Mouse (Mus musculus) frontal cortex, postnatal 10 days (tissue): ENCODE results near the gene Gm20708.
"Not testable (repeated sequence)": the region's sequence is repeated elsewhere in the genome, so short reads cannot be mapped to it uniquely, and the experiment has no call there.

Experiments
- DNase-seq, 2 experiments: peaks; one replicate each; pipeline ENCODE4 v3.0.0; 2022; ENCODE audit warnings: low spot score in 2 of 2, mixed read lengths in 1 of 2

The Gm20708 gene

DNA sequence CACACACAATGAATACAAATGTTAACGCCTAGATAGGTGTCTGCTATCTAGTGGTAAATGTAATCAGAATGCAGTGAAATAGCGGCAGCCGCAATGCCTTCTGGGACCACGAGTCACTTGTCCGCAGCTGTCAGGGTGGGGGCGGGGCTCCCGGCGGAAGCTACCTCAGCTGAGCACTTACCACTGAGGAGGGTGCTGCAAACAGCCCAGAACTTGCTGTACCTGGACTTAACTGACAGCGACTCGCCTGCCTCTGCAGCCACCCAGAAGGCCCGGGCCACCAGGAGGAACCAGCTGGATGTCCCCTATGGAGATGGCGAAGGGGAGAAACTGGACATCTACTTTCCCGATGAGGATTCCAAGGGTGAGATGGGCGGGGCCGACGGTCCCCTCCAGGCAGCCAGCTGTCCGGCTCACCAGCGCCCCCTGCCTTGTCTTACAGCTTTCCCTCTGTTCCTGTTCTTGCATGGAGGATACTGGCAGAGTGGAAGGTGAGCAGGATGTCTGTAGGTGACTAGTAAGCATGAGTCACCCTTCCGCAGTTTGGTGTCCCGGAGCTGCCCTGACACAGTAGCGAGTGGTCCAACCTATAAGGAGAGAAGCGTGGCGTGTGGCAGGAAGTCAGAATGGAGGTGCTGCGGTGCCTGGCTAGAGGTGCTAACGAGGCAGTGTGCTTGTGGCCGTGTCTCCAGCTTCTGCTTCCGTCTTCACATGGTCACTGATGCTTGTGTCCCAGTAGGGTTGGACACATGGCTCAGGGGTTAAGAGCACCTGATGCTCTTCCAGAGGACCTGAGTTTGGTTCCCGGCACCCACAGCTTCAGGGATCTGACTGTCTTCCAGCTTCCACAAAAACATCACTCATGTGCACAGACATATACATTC, 22.9 kb downstream of the Gm20708 start:
- DNase-seq: peak in 1 of 2 experiments; percentile 64

DNA sequence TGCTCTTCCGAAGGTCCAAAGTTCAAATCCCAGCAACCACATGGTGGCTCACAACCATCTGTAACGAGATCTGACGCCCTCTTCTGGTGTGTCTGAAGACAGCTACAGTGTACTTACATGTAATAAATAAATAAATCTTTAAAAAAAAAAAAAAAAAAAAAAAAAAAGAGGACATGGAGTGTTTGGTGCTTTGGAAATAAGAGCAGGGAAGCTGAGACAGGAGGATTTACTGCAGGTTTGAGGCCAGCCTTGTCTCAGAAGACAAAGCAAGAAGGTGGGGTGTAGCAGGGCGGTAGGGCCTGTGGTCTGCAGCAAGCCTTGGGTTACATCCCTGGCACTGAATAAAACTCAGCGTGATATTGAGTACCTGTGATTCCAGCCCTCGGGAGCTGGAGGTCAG, 24.0 kb downstream of the Gm20708 start:
- not testable (repeated sequence) for DNase-seq

DNA sequence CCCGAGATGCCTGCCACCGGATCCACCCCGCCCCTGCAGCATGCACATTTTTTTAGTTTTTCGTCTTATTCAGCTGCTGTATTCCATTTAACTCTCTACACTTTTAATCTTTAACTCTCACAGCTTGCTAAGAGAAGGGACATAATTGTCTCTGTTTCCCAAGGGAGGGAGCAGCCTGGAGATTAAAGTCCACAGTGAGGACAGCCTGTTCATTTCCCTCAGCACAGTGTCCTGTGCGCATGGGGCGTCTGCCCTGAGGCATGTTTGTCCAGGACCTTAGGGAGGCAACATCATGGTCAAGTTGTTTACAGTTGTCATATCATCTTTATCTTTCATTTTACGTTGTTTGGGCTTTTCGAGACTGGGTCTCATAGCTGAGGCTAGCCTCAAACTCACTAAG, 24.6 kb downstream of the Gm20708 start:
- no peak for DNase-seq

DNA sequence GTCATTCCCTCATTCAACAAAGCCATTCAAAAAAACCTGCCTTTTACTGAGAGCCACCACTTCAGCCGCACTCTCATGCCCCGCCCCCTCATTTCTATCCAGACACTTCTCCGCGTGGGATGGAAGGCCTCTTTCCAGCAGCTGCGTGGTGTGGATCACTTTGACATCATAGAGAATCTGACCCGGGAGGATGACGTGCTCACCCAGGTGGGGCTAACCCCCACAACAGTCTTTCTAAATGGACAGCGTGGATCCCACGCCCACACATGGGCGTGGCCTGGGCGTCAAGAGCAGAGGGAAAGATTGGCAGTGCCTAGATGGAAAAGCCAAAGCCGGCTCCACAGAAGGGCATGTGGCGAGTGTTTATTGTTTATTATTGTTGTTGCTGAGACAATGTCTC, 26.8 kb downstream of the Gm20708 start:
- DNase-seq: peak in 1 of 2 experiments; percentile 60

DNA sequence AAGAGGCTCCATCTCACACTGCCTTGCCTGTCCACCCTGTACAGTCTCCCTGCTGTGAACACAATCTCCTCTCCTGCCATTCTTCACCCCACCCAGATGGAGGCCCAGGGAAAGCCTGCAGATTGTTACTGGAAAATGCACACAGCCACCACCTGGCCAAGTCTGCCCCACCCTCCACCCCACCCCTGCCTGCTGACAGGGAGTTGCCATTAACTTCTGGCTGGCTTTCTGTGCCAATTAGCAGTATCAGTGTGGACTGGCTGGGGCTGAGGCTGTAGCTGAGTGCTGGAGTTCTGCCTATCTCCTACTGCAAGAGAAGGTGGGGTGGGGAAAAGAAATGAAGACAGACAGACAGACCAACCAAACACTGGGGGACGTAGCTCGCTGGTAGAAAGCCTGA, 29.1 kb downstream of the Gm20708 start:
- DNase-seq: no peak

DNA sequence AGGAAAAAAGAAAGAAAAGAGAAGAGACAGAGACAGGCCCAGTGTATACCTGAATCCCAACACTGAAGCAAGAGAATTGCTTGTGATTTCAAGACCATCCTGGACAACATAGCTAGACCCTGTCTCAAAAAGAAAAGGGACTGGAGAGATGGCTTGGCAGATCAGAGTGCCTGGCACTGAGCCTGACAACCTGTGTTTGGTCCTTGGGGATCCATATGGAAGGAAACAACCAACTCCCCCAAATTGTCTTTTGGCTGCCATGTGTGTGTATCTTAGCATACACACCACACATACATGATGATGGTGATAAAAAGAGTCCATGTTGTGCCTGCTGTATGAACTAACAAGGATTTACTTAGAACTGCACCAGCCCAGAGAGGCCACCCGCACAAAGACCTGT, 29.6 kb downstream of the Gm20708 start:
- no peak for DNase-seq

DNA sequence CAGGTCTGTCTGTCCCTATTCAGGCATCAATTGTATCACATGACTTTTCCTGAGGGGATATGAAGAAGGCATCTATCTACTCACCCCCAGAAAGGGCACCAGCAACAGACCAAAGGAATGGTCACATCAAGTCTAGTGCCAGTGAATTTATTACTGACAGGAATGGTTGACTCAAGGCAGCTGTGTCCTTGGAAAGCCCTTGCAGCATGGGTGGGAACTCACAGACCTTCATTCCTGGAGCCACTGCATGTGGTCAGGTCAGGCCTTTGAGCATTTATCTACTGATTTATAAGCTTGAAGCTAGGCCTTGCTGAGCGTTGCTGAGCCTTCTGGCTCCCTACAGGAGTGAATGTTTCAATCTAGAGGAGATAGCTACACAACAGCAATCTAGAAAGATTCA, 31.4 kb downstream of the Gm20708 start:
- DNase-seq: no peak

DNA sequence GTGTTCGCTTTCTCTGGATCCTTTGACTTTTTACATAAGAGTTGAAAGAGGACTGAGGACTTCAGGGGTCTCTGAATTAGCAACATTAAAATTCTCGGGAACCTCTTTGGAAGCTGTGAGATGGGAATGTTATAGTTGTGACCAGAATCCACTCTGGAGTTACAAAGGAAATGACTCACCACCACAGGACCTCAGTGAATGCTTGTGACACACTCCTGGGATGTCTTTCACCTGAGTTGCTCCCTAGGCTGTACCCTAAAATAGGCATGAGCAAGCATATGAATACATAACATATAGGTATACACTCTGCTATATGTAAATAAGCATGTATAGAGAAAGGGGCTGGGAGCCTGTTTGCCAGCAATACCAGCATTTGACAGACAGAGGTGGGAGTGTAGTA, 34.0 kb downstream of the Gm20708 start:
- no peak for DNase-seq

DNA sequence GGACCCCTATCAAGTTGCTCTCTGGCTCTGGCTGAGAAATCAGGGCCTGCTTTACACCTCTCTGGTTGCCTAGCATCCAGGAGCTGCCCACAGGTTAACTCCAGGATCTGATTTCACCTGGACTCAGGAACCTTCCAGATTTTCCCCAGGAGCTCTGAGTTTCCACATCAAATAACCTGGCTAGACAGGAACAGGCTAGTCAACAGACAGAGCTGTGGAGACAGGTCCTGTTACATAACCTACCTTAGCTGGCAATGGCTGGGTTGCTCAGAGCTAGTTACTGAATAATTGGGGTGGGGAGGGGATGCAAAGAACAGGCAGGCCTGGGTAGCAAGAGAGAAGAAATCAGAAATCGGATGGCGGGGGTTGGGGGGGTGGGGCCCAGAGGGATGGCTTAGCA, 35.5 kb downstream of the Gm20708 start:
- DNase-seq: no peak

DNA sequence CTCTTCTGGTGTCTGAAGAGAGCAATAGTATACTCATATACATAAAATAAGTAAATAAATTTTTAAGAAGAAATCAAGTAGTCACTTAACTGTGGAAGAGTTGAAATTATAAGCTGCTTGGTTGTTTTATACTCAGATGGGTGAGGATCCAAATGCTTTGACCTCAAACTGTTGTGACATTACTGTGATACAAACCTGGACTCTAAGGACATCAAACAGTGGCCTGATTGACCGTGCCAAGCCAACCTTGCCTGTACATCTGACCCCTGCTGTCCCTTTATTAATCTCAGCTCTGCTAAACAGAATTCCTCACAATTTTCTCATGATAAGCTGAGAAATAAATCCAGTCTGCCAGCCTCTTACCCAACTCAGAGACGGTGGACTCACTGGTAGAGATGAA, 36.2 kb downstream of the Gm20708 start:
- no peak for DNase-seq

DNA sequence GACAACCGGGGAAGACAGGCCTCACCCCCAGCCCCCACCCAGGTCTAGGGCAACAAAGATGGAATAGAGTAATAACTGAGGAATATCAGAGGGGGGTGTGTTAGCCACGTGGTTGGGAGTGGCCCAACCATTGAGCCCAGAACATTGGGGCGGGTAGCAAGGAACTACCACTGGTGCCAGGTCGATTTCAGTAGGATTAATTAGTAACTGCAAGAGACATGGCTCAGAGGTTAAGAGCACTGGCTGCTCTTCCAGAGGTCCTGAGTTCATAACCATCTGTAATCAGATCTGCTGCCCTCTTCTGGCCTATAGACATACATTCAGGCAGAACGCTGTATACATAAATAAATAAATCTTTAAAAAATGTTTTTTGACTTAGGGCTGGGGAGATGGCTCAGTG, 37.2 kb downstream of the Gm20708 start:
- no peak for DNase-seq

DNA sequence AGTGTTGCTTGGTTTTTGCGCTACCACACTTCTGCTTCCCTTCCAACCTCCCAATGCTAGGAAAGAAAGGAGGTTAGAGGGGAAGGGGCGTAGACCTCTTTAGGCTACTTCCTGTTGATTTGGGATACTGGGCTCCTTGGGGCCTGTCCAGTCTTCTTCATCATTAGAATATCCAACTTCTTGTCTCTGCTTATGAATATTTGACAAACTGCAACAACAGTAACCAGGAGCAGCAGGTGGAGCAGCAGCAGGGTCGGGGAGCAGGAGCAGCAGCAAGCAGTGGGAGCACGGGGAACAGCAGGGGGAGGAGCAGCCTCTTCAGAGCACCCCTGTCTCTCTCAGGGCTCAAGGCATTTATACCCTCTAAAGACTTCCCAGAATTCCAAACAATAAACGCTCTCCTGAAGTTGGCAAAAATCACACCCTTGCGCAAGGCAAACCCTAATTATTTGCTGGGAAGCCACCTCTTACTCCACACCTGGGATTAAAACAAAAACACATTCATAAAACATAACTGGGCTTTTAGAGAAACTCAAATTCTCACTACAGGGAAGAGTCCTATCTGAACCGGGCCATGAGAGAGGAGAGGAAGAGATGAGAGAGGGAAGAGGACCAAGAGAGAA, 38.2 kb downstream of the Gm20708 start:
- no peak for DNase-seq

DNA sequence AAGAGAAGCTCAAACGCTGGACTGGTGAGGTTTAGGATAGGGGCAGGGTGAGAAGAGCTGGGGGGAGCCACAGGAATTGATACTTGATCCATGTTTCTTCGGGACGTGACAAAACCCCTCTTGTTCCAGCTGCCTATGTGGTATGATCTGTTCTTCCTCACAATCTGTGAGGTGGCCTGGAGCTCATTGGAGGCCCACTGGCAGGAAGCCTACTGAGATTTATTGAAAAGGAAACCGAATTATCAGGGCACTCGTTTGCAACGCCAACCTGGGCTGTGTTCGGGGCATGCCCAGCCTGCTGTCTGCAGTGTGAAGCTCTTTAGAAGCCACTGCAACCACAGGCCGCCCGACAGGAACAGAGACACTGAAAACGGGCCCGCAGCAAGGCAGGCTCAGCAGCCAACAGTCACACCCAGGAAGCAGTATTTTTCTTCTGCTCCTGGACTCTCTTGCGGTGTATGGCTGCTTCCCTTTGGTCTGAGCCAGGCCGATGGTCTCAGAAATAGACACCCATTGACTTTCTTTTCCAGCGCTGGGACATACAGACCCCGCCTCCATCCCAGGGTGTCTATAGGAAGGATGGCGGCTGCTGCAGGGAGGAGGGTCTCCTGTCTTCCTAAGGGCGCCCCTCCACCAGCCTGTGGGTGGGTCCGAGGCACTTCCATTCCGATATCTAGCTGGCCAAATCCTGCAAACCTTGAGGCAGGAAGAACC, 39.0 kb downstream of the Gm20708 start:
- no peak for DNase-seq

DNA sequence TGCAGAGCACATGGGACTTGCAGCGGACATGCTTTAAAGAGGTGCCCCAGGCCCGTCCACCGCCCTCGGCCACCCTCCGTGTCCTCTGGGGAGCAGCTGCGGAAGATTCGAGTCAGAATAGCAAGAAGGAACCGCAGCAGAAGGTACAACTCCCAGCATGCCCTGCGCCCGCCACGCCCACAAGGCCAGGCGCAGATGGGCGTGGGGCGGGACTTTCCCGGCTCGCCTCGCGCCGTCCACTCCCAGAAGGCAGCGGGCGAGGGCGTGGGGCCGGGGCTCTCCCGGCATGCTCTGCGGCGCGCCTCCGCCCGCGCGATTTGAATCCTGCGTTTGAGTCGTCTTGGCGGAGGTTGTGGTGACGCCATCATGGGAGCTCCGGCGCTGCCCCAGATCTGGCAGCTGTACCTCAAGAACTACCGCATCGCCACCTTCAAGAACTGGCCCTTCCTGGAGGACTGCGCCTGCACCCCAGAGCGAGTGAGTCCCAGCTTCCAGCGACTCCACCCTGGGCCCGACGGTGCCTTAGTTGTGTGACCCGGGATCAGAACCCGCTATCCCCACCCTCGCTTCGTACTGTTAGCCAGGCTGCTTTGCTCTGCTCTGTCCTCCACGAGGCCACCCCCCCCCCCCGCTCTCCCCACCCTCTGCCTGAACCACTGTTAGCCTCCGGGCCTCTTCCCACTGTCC, 39.7 kb downstream of the Gm20708 start, which contains the start of gene Birc5:
Gene Birc5 (plus strand): TSS at position 267 of the 687 bp plus-strand sequence.
- DNase-seq: peak; percentile 93 to 96

DNA sequence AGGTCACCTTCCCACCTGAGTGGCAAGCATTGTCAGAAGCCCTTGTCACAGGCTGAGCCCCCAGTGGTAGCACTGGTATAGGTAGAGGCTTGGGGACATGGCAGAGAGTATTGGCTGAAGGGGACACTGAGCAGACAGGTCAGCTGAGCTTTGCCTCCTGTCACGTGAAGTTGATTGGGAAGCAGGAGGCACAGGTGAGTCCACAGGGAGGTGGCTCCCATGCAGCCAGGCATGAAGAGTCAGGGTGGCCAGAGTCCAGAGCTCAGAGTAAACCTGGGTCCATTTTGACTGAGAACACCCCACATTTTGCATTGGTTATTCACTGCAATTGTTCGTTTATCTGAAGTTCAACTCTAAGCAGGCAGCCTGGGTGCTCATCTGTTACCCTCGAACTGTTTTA, 43.4 kb downstream of the Gm20708 start:
- no peak for DNase-seq

DNA sequence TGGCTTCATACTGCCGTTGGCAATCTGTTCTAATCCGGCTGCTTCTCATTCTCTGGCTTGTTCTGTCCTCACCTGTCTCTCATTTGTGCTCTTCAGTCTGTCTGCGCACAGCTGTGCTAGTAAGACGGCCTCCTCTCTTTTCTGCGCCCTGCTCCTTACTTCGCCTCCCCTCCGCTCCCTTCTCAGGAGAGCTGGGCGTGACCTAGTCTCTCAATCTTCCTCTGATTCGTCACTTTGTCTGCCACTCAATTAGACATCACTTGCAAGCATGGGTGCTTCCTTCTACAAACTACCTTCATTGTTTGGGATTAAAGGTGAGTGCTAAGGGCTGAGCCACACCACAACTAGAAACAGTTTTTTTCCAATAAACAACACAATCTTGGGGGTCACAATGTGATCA, 44.8 kb downstream of the Gm20708 start:
- DNase-seq: no peak

DNA sequence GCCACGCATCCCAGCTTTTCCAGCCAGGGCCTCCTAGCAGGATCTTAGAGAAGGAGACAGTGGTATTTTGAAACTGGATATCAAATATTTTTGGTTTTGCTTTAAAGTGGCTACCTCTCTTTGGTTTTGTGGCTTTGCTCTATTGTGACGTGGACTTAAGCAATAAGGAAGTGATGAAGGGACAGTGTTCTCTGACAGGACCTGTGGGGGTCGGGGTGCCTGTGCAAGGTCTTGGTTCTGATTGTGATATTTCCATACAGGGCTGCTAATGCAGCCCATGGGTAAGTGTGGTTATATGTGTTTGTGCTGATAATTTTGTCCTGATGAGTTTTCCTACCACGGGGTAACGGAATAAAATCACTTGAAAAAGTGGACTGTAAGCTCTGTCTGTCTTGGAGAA, 45.9 kb downstream of the Gm20708 start:
- no peak for DNase-seq

DNA sequence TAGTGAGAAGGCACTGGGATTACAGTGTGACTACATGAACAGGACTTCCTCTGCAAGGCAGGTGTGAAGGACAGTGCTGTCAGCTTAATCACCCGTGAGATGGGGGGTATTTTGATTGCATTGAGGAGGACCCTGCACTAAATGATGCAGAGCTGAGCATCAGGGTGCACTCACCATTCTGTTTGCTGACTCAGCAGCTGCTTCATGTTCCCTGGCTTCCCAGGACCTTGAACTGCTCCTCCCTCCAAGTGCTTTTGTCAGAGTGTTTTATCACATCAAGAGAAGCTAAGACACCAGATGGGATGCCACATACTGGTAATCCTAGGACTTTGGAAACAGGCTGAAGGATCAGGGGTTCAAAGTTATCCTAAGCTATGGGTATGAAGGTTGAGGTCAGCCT, 46.5 kb downstream of the Gm20708 start:
- no peak for DNase-seq

DNA sequence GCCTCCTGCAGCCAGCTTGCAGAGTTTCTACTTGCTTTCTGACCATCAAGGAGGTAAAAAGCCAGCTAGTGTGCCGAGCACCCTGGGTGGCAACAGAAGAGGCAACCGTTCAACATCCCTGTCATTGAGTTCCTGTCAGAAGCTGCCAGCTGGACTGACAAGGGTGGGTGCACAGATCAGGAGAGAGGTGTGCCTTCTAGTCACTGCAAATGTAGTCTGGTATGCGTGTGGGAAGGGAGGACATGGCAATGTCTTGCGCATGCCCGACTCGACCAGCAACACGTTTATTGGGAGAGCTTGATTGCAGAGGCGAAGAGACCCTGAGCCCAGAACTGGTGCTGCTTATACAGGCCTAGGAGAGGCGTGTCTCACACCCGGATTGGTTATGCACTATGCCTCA, 48.0 kb downstream of the Gm20708 start:
- no peak for DNase-seq

DNA sequence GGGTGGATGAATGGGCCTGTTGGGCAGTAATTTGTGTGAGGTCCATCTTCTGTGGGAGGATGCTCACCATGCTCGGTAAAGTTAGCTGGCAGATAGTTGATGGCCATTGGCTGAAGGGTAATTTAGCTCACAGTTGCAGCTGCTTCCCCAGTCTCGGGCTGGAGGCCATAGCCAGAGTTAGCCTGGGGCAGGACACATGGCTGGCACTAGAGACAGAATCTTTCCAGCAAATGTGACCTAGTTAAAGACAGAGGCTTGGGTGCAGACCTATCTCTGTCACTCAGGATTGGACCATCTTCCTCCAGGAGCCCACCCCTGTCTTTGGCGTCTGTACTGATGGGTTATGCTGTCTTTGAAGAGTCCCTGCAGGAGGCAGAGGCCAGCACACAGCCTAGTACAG, 48.9 kb downstream of the Gm20708 start:
- no peak for DNase-seq

DNA sequence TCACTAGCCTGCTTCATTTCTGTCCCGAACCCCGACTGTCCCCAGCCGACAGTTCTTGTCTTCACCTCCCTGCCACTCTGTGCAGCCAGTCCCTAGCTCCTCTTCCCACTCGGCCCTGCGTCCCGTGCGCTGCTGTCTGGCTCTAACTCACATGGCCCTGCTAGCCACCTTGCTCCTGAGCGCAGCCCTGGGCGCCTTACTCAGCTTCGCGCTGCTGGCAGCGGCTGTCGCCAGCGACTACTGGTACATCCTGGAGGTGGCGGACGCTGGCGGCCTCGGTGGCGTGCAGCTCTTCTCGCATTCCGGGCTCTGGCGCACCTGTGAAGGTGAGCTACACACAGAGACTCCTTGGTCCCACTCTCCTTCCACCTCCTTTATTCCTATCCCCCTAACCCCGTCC, 51.1 kb downstream of the Gm20708 start, which contains the start of gene Tmem235:
Gene Tmem235 (plus strand): TSS at position 152 of the 400 bp plus-strand sequence.
- no peak for DNase-seq
